Mouse (Mus musculus): ENCODE results near the gene Inpp4b.
"Not testable (repeated sequence)": the region's sequence is repeated elsewhere in the genome, so short reads cannot be mapped to it uniquely, and the experiment has no call there.

Gene Inpp4b

GRCm38 (mm10) chr8:81780921-81781675, 438.7 kb downstream of the Inpp4b start:
- DNase-seq, result no peak

- DNase-seq, result no peak
Observed at GRCm38 (mm10) chr8:81782781-81783180, 440.4 kb downstream of the Inpp4b start.

GRCm38 (mm10) chr8:81784775-81785174, 442.4 kb downstream of the Inpp4b start:
- no peak for DNase-seq

DNA sequence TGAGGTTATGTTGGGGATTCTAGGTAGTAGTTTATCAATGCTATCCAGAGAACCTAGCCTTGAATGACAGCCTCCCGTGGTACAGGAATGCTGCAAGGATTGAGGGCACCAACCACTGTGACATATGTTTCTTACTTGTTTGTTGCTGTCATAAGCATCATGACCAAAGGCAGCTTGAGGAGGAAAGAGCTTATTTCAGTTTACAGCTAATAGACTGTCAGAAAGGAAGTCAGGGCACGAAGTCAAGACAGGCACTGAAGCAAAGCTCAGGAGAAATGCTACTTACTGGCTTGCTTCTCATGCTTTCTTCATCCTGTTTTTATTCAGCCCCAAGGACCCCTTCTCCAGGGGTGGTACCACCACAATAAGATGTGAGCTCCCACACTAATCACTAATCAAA, 446.1 kb downstream of the Inpp4b start:
- DNase-seq, result no peak

- DNase-seq, result no peak
Observed at GRCm38 (mm10) chr8:81792649-81793048, 450.3 kb downstream of the Inpp4b start.

DNA sequence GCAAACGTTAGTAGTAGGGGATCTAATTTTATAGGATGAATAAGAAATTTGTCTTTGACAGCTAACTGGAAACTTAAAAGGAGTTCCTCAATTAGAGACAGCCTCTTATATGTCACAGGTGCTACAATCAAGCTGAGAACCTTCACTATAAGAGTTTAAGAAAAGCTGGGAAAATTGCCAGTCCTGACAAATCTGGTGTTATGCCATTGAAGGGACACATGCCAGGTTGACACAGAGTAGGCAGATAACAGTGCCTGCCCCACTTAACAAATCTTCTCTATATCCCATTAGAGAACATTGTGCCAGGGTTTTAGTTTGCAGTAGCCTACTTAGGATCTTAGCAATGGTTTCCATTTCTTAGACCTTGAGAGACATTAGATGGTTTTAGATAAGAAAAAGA, 456.1 kb downstream of the Inpp4b start:
- DNase-seq, result peak; percentile 51

DNA sequence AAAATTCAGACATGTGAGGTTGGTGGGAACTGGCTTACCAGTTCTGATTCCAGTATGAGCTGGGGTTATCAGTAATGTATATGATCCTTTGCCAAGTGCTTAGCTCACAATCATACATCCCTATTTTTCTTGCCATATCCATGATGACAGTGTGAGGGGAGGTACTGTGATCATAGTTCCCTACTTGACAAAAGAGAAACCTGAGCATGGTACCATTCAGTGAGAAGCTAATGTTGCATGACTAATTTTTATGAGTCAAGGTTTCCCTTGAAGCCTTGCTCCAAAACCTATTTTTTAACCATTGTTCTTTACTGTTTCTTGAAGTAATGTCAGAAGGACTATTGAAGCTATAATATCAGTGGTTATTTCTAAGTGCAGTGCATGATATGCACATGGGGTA, 458.4 kb downstream of the Inpp4b start:
- no peak for DNase-seq

DNA sequence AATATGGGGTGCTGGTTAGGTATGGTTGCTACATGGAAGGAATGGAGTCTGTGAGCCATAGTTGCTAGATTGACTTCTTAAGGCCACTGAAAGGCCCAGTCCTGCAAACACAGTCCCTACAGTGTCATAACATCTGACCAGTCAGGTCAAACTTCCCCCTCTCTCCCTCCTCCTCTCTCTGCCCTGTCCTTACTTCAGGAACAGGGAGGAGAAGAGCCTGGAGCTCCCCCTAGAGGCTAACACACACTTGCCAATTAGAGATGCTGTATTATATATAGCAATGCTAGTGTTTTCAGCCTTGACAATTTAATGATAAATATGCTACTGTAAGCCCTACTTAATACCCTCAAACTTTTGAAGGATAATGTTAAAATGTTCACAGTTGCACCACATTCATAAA, 464.4 kb downstream of the Inpp4b start:
- DNase-seq, result peak; percentile 61

DNA sequence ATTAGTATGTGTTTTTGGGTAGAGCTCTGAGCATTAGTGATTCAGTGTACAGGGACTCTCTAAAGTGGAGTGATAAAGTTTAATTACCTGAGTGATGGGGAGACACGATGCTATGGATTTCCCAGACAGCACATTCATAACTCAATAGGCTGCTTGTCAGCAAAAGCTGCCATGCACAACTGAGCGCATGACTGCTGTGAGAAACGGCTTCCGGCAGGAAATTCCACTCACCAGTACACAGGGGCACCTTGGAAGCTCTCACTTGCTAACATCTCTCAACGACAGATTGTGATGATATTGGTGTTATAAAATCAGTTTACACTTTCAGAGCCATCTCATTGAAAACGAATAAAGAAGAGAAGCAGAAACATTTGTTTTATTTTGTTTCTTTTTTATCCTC, 465.2 kb downstream of the Inpp4b start:
- DNase-seq, result no peak

GRCm38 (mm10) chr8:81808406-81808805, 466.1 kb downstream of the Inpp4b start:
- DNase-seq, result no peak

DNA sequence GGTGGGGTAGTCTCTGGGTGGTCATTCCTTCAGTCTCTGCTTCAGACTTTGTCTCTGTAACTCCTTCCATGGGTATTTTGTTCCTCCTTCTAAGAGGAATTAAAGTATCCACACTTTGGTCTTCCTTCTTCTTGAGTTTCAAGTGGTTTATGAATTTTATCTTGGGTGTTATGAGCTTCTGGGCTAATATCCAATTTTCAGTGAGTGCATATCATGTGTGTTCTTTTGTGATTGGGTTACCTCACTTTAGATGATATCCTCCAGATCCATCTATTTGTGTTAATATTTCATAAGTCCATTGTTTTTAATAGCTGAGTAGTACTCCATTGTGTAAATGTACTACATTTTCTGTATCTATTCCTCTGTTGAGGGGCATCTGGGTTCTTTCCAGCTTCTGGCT, 467.1 kb downstream of the Inpp4b start:
- not testable (repeated sequence) for DNase-seq

GRCm38 (mm10) chr8:81812051-81812751, 469.8 kb downstream of the Inpp4b start:
- DNase-seq, result no peak

DNA sequence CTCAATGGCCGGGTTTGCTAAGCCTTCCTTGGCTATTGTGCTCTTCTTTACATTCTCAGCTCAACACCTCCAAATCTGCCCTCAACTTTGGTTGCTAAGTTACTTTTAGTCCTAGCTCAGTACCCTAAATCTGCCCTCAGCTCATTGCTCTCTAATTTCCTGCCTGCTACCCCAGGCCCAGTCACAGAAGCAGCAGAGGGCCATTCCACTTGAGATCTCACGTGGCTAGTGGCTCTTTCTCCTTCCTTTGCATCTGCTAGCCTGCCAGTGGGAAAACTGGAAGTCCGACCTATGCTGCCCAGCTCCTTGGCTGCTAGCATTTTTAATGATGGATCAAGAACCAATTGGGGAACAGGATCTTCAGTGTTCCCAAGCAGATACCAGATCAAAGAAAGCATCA, 472.4 kb downstream of the Inpp4b start:
- no peak for DNase-seq

DNA sequence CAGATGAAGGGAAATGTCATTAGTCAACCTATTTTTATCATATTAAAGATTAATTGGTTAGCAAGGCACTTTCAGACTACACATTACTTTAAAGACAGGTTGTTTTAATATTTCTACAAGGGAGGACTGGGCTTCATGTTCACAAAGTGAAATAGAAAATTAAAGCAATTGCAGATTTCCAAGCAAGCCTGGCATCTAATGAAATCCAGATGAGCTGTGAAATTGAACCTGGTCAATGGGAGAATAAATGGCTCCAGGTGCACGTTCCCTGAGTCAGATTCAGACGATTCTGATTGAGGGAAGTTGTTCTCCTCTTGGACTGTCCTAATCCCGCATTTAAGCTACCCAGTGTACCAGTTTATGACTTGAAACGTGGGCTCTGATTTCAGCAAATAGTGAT, 473.2 kb downstream of the Inpp4b start:
- no peak for DNase-seq

DNA sequence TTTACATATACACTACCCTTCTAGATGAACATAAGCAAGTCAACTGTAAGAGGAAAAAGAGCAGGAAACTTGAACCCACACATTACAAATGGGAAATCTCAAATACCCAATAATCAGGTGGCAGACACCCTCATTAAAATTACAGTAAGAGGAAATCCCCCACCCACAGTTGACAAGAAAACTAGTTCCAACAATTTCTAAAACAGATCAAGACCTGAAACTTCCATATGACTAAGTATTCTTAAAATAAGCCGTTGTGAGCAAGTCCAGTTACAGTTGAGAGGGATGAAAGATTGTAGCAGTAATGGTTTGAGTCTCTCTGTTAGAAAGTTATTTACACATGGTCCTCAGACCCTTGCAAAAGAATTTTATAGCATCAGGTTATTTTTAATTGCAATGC, 480.8 kb downstream of the Inpp4b start:
- DNase-seq, result no peak

- no peak for DNase-seq
Observed at GRCm38 (mm10) chr8:81824975-81825374, 482.6 kb downstream of the Inpp4b start.

- DNase-seq, result no peak
Observed at GRCm38 (mm10) chr8:81826406-81826805, 484.1 kb downstream of the Inpp4b start.

- no peak for DNase-seq
Observed at GRCm38 (mm10) chr8:81827306-81827913, 485.1 kb downstream of the Inpp4b start.

GRCm38 (mm10) chr8:81831430-81831829, 489.1 kb downstream of the Inpp4b start:
- DNase-seq, result peak; percentile 61

DNA sequence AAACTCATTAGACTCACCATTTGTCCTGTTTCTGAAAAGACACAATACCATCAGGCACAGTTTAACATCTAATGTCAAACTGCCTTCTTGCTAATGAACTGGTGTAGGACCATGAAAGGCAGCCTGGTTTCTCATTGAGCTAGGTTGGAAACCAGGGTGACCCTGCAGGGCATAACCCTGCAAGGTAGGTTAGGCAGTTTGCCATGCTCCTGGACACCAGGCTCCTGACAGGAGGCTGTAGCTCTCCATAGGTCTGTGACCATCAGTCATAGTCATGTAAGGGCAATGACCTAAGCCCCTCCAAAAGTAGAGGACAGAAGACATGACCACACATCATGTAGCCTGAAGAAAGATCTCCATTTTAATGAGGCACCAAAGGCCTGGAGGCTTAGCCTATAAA, 491.5 kb downstream of the Inpp4b start:
- DNase-seq, result no peak

DNA sequence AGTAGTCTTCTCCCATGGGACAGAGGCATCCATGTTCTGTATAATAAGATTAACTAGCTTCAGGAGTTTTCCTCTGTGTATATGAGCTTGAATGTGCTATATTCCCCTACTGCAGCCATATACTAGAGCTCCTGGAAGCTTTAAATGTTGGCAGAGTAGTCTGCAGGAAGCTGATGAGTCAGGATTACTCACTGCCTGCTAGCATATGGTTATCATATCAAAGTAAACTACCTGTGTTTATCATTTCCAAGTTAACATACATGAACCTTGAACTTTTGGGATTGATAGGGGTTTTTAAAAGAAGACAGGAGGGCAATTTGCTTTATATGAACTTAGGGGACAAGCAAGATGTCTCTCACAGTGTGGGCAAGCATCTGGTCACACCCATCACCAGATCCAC, 498.2 kb downstream of the Inpp4b start:
- no peak for DNase-seq

DNA sequence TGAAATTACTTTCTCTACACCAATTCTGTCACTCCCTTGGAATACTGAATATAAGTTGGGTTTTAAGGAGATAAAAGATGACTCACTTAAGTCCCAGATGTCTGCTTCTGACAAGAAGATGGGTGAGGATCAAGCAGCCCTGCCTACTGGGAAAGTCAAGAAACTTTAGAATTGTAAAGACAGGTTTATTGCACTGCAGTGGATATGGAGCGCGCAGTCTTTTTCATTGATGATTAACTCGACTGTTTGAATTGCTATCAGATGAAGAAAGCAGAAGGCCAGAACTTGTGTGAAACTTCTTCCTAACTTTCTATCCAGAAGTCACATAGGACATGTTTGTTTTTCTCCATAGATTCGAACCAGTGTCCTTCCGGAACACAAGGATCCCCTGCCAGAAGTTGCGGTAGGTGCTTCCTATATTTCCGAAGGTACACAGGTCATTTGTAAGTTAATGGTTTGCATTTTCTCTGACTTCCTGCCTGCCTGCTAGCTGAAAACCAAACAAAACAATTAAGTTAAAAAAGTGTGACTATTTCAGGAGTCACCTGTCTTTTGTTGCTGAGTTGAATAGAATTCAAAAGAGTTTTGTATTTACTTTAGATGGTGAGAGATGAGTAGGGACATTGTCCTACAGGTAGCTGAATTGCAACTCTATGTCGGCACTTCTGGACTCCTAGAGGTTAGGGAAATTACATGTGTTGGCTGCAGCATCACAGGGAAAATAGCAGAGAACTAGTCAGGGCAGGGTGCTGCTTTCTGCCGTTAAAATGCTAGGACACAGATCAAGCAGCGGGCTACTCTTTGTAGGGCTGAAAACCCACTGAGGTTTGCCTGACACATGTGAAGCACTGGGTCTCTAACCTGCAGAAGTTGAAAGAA, 502.0 kb downstream of the Inpp4b start:
- no peak for DNase-seq

- no peak for DNase-seq
Observed at GRCm38 (mm10) chr8:81847929-81848328, 505.6 kb downstream of the Inpp4b start.

All from cerebellum, adult 11-12 months (tissue).